Mouse (Mus musculus): ENCODE measurements around the gene Sarm1. TPM values are rescaled to one million over a fixed set of nuclear protein-coding genes. Genes with fewer than 3 reads are reported as not detected.
"Not testable (repeated sequence)": the region's sequence is repeated elsewhere in the genome, so short reads cannot be mapped to it uniquely, and the experiment has no call there.

Sarm1 gene
- polyA plus RNA-seq (2015; fragmentation: Nextera tagmentation; extraction: Ambion mirVana): 1.5 and 1.8 TPM in 2 replicates

DNA sequence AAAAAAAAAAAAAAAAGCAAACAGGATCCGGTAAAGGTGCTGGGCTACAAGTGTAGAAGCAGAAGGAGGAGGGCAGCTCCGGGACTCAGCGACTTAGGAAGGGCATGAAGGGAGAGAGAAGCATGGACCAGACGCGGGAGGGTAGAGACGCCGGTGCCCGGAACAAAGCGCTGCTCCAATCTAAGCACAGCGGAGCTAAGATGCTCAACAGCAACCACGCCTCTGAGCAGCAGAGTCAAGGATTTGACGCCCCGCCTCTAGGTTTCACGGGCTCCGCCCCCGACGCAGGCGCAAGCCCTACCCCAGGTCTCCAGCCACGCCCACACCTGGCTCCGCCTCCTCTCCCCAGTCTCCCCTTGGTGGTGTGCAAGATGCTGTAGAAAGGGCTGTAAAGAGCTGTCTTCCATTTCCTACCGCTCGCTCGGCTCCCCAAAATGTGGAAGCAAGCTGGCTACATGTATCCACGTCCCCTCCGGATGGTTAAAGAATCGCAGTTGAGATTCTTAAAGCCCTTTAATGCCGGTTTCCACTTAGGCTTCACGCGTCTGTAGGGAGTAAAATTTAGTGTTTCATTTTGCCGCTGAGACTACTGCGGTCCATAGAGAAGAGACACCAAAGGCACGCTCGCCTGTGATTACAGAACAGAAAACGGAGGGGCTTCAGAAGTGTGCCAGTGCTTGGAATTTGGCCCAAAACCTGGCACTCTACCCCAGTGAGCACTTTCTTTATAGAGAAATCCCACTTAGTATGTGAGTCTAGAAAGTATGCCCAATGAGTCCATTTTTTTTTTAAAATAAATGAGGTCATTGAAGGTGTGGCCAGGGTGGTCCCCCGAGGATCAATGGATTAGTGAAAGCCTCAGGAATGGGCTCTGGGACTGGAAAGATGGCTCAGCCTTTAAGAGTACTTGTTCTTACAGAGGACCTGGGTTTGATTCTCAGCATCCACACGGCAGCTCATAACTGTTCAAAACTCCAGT lies at the start of gene Sarm1:
TSS of gene Sarm1 (minus strand) at position 211 of the 979 bp plus-strand sequence.
- H3K27ac ChIP-seq: 0 out of 2 replicates have a peak within 1 kb of the TSS, but pooled peaks have one; percentile 9
- peaks cover 73% of the 10 kb centered on the region for H3K27me3 ChIP-seq
- H3K9me3 ChIP-seq (replicated peaks): no peaks in the 10 kb centered on the region
- peak; percentile 96 for ATAC-seq (replicated peaks; ENCODE audit: low FRiP score)
- peak within 1 kb of the TSS; percentile 43 for H3K9ac ChIP-seq
- no peaks in the 10 kb centered on the region for H3K36me3 ChIP-seq
- peak within 1 kb of the TSS; percentile 99 for H3K4me2 ChIP-seq
- peaks cover 16% of the 10 kb centered on the region for H3K4me1 ChIP-seq
- 3% methylated on average over 36 of the region's 36 CpGs for WGBS
- peak within 1 kb of the TSS; percentile 59 for H3K4me3 ChIP-seq (replicated peaks)

- Histone ChIP-seq H3K4me3 (replicated peaks) (no peak overlapping the region), H3K4me2 (no peak overlapping the region), H3K36me3 (peaks cover 52% of the 10 kb centered on the region), H3K9ac (no peak overlapping the region), H3K27ac (no peak overlapping the region), H3K27me3 (no peaks in the 10 kb centered on the region), H3K4me1 (peaks cover 20% of the 10 kb centered on the region), H3K9me3 (replicated peaks) (no peaks in the 10 kb centered on the region)
- WGBS: 67% methylated on average over 8 of the region's 8 CpGs
- ATAC-seq (replicated peaks; ENCODE audit: low FRiP score): no peak
Observed at GRCm38 (mm10) chr11:78545181-78545580, 47.6 kb upstream of the Sarm1 start.

GRCm38 (mm10) chr11:78544449-78545111 lies 47.0 kb upstream of the Sarm1 start:
- Histone ChIP-seq H3K9ac (no peak overlapping the region), H3K36me3 (peaks cover 59% of the 10 kb centered on the region), H3K4me3 (replicated peaks) (no peak overlapping the region), H3K27me3 (no peaks in the 10 kb centered on the region), H3K4me2 (no peak overlapping the region), H3K27ac (no peak overlapping the region), H3K4me1 (peaks cover 18% of the 10 kb centered on the region), H3K9me3 (replicated peaks) (no peaks in the 10 kb centered on the region)
- 98% methylated on average over 7 of the region's 7 CpGs for WGBS
- 0 out of 2 replicates have a peak, but pooled peaks have one; percentile 18 for ATAC-seq (replicated peaks; ENCODE audit: low FRiP score)

DNA sequence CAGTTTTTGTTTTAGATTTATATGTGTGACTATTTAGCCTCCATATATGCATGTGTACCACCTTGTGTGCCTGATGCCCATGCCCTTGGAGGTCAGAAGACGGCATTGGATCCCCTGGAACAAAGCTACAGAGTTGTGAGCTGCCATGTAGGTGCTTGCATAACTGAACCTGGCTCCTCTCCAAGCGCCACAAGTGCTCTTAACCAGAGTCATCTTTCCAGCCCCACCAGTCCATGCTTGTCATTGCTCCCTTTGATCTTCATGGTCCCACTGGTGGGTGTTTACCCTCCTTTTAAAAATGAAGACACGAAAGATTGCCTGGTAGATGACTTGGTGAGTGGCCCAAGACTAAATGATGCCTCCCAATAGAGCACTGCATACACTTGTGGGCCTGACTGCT lies 42.8 kb upstream of the Sarm1 start:
- no peak for ATAC-seq (replicated peaks; ENCODE audit: low FRiP score)
- peaks cover 66% of the 10 kb centered on the region for H3K36me3 ChIP-seq
- no peak overlapping the region for H3K4me2 ChIP-seq
- WGBS: 81% methylated on average over 3 of the region's 3 CpGs
- H3K4me3 ChIP-seq (replicated peaks): no peak overlapping the region
- H3K27me3 ChIP-seq: no peaks in the 10 kb centered on the region
- peaks cover 20% of the 10 kb centered on the region for H3K4me1 ChIP-seq
- H3K9me3 ChIP-seq (replicated peaks): no peaks in the 10 kb centered on the region
- H3K27ac ChIP-seq: no peak overlapping the region
- no peak overlapping the region for H3K9ac ChIP-seq

DNA sequence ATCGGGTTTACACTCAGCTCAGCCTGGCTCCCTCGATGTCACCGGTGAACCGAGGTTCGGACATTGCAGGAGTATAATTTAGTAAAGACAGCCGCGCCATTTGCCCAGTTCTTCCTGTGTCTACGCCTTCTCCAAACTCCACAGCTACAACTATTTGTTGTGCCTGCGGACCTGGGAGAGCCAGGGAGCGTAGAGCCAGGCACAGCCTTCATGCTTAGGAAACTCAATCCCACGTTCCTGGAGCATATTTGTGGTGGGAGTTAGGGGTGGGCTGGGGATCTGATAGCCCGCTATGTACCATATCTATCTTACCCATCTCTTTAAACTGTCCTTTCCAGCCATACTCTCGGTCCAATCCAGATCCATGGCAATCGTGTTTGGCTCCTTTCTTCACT lies 39.1 kb upstream of the Sarm1 start:
- Histone ChIP-seq H3K9ac (peak overlapping the region; percentile 90), H3K4me3 (replicated peaks) (peak overlapping the region; percentile 80), H3K36me3 (peaks cover 42% of the 10 kb centered on the region), H3K4me1 (peaks cover 33% of the 10 kb centered on the region), H3K27me3 (no peaks in the 10 kb centered on the region), H3K27ac (peak overlapping the region; percentile 94), H3K4me2 (peak overlapping the region; percentile 76), H3K9me3 (replicated peaks) (no peaks in the 10 kb centered on the region)
- under 1% methylated on average over 14 of the region's 14 CpGs for WGBS
- no peak for ATAC-seq (replicated peaks; ENCODE audit: low FRiP score)

DNA sequence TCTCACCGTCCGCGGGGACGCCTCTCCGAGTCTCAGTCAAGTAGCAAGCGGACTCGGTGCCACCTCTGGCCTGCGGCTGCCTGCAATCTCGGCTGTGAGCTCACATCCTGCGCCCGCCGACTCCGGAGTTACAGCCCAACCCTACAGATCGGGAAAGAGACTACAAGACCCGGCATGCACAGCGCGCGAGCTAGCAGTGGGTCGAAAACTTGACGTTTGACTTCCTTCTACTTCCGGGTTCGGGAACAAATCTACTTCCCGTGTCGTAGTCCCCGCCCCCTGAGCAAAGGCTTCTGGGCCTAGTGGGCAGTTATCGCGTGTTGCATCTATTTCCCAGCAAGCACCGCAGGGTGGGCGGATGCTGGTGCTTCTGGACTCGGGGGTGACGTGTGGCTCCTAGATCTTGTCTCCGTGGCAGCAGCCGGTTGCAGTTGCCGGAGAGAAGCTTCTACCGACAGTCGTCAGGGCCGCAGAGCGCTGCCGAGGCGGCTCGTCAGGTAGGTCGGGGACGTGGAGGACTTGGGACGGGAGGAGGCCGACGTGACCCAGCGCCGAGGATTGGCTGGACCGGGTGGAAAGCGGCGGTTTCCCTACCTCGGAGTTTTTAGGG lies 38.6 kb upstream of the Sarm1 start, which contains the start of the genes Tnfaip1 and Ift20:
TSS of gene Tnfaip1 (minus strand) at position 253 of the 610 bp plus-strand sequence.
TSS of gene Ift20 (plus strand) at position 282 of the 610 bp plus-strand sequence.
- Histone ChIP-seq H3K4me2 (peak within 1 kb of the TSS; percentile 76), H3K36me3 (peaks cover 38% of the 10 kb centered on the region), H3K9ac (peak within 1 kb of the TSS; percentile 90), H3K4me1 (peaks cover 34% of the 10 kb centered on the region), H3K9me3 (replicated peaks) (no peaks in the 10 kb centered on the region), H3K27ac (peak within 1 kb of the TSS; percentile 94), H3K27me3 (no peaks in the 10 kb centered on the region), H3K4me3 (replicated peaks) (peak within 1 kb of the TSS; percentile 80)
- ATAC-seq (replicated peaks; ENCODE audit: low FRiP score): peak; percentile 97
- WGBS: under 1% methylated on average over 52 of the region's 52 CpGs

DNA sequence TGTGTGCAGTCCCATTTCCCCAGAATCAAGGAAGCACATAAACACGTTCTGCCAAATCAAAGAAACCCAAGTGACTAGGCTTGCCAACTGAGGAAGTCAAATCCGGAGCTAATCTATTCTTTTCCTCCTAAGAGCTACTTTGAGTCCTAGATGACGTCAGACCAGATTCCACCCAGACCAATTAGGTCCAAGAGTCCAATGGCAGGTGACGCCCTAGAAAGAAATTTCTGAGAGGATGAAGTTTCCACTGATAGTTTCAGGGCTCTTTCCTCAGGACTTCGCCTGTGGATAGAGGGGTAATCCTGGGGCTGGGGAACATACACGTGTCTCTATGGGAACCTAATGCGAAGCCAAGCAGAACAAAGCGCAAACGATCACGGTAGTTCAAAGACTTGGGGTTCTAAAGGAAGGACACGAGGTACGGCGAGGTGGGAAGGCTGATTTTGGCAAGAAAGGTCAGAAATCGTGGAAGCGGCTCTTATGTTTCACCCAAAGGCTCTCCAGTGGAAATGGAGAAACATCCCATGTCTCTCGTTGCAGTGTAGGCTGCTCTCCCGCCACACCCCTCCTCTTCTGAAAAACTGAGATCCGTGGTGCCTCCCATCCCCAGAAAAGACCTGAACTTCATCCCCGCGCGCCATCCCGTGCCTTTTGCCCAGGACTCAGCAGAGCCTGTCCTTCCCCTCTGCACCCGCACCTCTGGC lies 38.0 kb upstream of the Sarm1 start:
- WGBS: under 1% methylated on average over 23 of the region's 23 CpGs
- ATAC-seq (replicated peaks; ENCODE audit: low FRiP score): no peak

GRCm38 (mm10) chr11:78534516-78534915 lies 37.0 kb upstream of the Sarm1 start:
- peaks cover 51% of the 10 kb centered on the region for H3K4me1 ChIP-seq
- peaks cover 28% of the 10 kb centered on the region for H3K36me3 ChIP-seq
- H3K9me3 ChIP-seq (replicated peaks): no peaks in the 10 kb centered on the region
- WGBS: 78% methylated on average over 4 of the region's 4 CpGs
- H3K4me3 ChIP-seq (replicated peaks): peak overlapping the region; percentile 80
- ATAC-seq (replicated peaks; ENCODE audit: low FRiP score): no peak
- peak overlapping the region; percentile 76 for H3K4me2 ChIP-seq
- H3K27ac ChIP-seq: no peak overlapping the region; the same call in 1 of the 2 replicates
- H3K9ac ChIP-seq: no peak overlapping the region
- H3K27me3 ChIP-seq: no peaks in the 10 kb centered on the region

More for the DNA sequence above, 38.0 kb upstream of the Sarm1 start:
- Histone ChIP-seq H3K27ac (peak overlapping the region; percentile 94), H3K4me3 (replicated peaks) (peak overlapping the region; percentile 80), H3K4me1 (peaks cover 41% of the 10 kb centered on the region), H3K27me3 (no peaks in the 10 kb centered on the region), H3K4me2 (peak overlapping the region; percentile 76), H3K9me3 (replicated peaks) (no peaks in the 10 kb centered on the region), H3K9ac (peak overlapping the region; percentile 90), H3K36me3 (peaks cover 32% of the 10 kb centered on the region)

DNA sequence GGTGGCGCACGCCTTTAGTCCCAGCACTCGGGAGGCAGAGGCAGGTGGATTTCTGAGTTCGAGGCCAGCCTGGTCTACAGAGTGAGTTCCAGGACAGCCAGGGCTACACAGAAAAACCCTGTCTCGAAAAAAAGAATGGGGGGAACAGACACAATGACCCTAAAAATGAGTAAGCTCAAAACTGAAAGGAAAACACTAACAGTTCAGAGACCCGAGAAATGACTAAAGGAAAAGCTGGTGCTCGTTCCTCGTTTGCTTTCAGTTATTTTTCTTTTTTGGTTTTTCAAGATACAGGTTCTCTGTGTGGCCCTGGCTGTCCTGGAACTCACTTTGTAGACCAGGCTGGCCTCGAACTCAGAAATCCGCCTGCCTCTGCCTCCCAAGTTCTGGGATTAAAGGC lies 34.0 kb upstream of the Sarm1 start:
- H3K4me3 ChIP-seq (replicated peaks): not testable (repeated sequence)
- WGBS: 89% methylated on average over 10 of the region's 10 CpGs

DNA sequence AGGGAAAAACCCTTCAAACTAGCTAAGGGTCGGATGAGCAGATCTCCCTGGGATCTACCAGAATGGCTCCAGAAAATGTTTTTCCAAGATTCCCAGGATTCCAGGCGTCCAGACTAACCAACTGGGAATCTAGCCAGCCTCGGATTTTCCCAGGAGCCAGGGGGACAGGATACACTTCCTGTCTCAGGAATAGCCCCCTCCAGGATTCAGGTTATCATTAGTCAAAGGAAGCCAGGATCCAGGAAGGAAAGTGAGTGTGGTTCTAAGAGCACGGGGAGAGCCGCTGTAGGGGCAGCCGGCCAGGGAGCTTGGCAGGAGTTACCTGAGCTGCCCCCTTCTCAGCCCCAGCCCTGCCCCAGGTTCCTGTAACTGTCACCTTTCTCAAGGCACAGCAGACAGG lies 33.5 kb upstream of the Sarm1 start:
- H3K4me3 ChIP-seq (replicated peaks): no peak overlapping the region
- H3K9me3 ChIP-seq (replicated peaks): no peaks in the 10 kb centered on the region
- H3K36me3 ChIP-seq: peaks cover 48% of the 10 kb centered on the region
- no peak for ATAC-seq (replicated peaks; ENCODE audit: low FRiP score)
- H3K9ac ChIP-seq: no peak overlapping the region
- peak overlapping the region; percentile 84 for H3K27ac ChIP-seq
- 61% methylated on average over 6 of the region's 6 CpGs for WGBS
- H3K4me1 ChIP-seq: peaks cover 49% of the 10 kb centered on the region
- H3K4me2 ChIP-seq: no peak overlapping the region
- no peaks in the 10 kb centered on the region for H3K27me3 ChIP-seq

More for the DNA sequence above, 34.0 kb upstream of the Sarm1 start:
- not testable (repeated sequence) for H3K4me2 ChIP-seq; H3K27me3 ChIP-seq; H3K9me3 ChIP-seq (replicated peaks); ATAC-seq (replicated peaks; ENCODE audit: low FRiP score); H3K9ac ChIP-seq; H3K27ac ChIP-seq
- Histone ChIP-seq H3K36me3 (peaks cover 43% of the 10 kb centered on the region), H3K4me1 (peaks cover 49% of the 10 kb centered on the region)

DNA sequence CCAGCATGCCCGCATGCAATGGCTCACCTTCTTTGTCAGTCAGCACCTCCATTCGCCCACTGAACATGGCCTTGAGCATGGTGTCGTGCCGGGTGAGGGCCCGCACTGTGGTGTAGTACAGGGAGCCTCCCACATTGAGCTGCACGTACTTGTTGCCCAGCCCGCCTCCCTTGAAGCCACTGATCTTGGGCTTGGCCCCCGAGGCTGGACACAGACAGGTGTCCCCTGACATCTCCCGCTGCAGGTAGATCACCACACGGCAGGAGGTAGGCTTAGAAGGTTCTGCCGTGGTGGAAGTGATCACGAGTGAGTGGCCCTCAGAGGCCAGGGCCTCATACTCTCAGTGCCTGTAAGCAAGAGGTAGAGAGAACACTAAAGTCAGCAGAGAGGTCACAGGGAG lies 32.4 kb upstream of the Sarm1 start:
- no peaks in the 10 kb centered on the region for H3K27me3 ChIP-seq
- H3K36me3 ChIP-seq: peaks cover 58% of the 10 kb centered on the region
- H3K27ac ChIP-seq: peak overlapping the region; percentile 84
- H3K9me3 ChIP-seq (replicated peaks): no peaks in the 10 kb centered on the region
- H3K4me1 ChIP-seq: peaks cover 45% of the 10 kb centered on the region
- H3K9ac ChIP-seq: no peak overlapping the region
- no peak overlapping the region for H3K4me2 ChIP-seq
- ATAC-seq (replicated peaks; ENCODE audit: low FRiP score): no peak
- H3K4me3 ChIP-seq (replicated peaks): no peak overlapping the region
- 79% methylated on average over 12 of the region's 12 CpGs for WGBS

Data from kidney, embryonic 15.5 days (tissue).